Mouse (Mus musculus) left cerebral cortex, adult 2 months (tissue): ENCODE data around the gene Bdh1. TPM values are rescaled to one million over a fixed set of nuclear protein-coding genes. Genes with fewer than 3 reads are reported as not detected.
A peak's percentile ranks its signal among the peaks of the same experiment; 100 is the strongest.

ENCODE experiments used
- DNase-seq, 2 experiments: peaks; one replicate each; pipeline ENCODE4 v3.0.0; 2021 to 2022; ENCODE audit warnings: low spot score in 2 of 2, mixed read lengths in 1 of 2; ENCODE audit errors: extremely low spot score in 1 of 2
- H3K27ac ChIP-seq: fragments of 200-600 bp; 2 replicates; pipeline ENCODE4 v1.8.1; 2022
- H3K4me3 ChIP-seq: fragments of 200-600 bp; 2 replicates; pipeline ENCODE4 v1.8.1; 2022
- CTCF ChIP-seq: fragments of 200-600 bp; IDR thresholded peaks from 2 replicates; pipeline ENCODE4 v1.8.1; 2022; ENCODE audit warnings: antibody characterized with exemption, mild to moderate bottlenecking, moderate library complexity
- intact Hi-C: fragments of 180-260 bp; cut with DNase I; formaldehyde crosslinking; loops from one replicate; pipeline ENCODE4 v1.15.1; 2025
- total RNA-seq, 2 experiments: library from RNA; stranded (reverse); gene quantifications; 2 replicates each; pipeline ENCODE4 v1.2.3; 2021

Gene Bdh1
- total RNA-seq, 2 experiments from 2014 or later: 108 TPM

GRCm38 (mm10) chr16:31413777-31414176 is 8.3 kb upstream of the Bdh1 start:
- DNase-seq: no peak
- no peak overlapping the region for H3K4me3 ChIP-seq
- TF ChIP-seq CTCF: no peak
- H3K27ac ChIP-seq: no peak overlapping the region
- intact Hi-C loops: no loop called here

DNA sequence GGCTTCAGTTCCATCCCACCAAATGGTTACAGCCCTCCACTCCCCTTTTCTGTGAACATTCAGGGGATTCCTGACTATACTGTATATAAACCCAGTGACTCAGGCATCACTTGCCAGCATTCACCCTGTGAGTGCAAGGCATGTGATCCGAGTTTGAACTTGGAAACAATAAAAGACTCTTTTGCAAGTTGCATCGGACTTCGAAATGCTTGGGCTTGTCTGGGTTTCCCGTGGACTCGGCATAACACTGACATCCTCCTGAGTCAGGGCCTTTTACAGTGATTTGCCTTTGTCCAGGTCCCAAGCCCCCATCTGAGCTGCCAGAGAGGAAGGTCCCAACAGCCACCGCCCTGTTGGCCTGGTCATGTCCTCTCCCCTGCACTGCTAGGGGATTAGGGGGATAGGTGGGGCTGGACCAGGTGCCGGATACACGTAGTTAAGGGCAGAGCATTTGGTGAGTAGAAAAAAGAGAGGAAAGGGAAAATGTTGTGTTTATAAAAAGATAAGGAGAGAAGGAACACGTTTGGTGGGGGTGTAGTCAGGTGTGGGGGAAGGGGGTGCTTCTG is 6.1 kb upstream of the Bdh1 start:
- Histone ChIP-seq H3K4me3 (no peak overlapping the region), H3K27ac (no peak overlapping the region)
- TF ChIP-seq CTCF: no peak
- intact Hi-C loops: no loop called here
- DNase-seq: no peak

DNA sequence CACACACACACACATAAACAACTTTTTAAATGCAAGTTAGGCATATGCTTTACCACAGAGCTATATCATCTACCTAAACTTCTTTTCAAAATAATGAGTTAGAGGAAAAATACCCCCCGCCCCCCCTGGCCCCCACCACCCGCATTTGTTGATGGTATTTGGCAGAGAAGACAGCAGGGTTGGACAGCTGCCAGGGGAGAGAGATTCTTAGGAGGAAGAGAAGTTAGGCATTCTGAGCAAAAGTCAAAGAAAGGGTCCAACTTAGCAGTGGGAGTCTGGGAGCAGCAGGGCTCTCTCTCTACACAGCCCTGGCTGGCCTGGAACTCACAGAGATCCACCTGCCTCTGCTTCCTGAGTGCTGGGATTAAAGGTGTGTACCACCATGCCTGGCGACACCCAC is 3.4 kb upstream of the Bdh1 start:
- TF ChIP-seq CTCF: no peak
- H3K4me3 ChIP-seq: no peak overlapping the region
- H3K27ac ChIP-seq: no peak overlapping the region
- no peak for DNase-seq
- intact Hi-C loops: no loop called here

- no peak for TF ChIP-seq CTCF
- DNase-seq: no peak
- Histone ChIP-seq H3K27ac (no peak overlapping the region), H3K4me3 (no peak overlapping the region)
- intact Hi-C loops: no loop called here
These were observed 2.6 kb upstream of the Bdh1 start for GRCm38 (mm10) chr16:31419457-31419856.

- no peak for DNase-seq
- Histone ChIP-seq H3K27ac (no peak overlapping the region), H3K4me3 (no peak overlapping the region)
- no peak for TF ChIP-seq CTCF
- intact Hi-C loops: no loop called here
These were observed 642 bp downstream of the Bdh1 start for GRCm38 (mm10) chr16:31422722-31423121.

- Histone ChIP-seq H3K4me3 (no peak overlapping the region), H3K27ac (no peak overlapping the region)
- no peak for TF ChIP-seq CTCF
- no peak for DNase-seq
- intact Hi-C loops: no loop called here
These were observed 1.3 kb downstream of the Bdh1 start for GRCm38 (mm10) chr16:31423368-31423767.

GRCm38 (mm10) chr16:31424416-31425187 is 2.5 kb downstream of the Bdh1 start:
- intact Hi-C loops: no loop called here
- no peak for TF ChIP-seq CTCF
- no peak for DNase-seq
- no peak overlapping the region for H3K27ac ChIP-seq
- H3K4me3 ChIP-seq: no peak overlapping the region

DNA sequence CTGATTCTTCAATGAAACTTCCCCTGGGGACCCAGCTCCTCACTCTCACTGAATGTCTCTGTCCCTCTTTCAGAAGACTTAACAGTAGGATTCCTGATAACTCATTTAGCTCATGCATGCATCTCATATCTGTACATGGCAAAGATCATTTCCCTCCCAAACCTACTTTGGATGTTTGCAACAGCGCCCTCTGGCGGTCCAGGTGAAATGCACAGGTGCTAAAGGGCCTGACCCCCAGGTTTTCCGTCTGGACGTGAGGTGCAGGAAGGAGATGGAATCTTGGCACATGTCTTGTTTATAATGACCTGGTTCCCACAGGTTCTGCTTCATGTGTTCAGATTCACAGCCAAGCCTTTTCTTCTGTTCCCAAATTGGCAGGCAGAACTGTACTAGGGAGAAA is 3.4 kb downstream of the Bdh1 start:
- H3K4me3 ChIP-seq: no peak overlapping the region
- H3K27ac ChIP-seq: no peak overlapping the region
- TF ChIP-seq CTCF: no peak; the same call in none of the 2 replicates
- DNase-seq: peak; percentile 64 to 74
- intact Hi-C loops: no loop called here

DNA sequence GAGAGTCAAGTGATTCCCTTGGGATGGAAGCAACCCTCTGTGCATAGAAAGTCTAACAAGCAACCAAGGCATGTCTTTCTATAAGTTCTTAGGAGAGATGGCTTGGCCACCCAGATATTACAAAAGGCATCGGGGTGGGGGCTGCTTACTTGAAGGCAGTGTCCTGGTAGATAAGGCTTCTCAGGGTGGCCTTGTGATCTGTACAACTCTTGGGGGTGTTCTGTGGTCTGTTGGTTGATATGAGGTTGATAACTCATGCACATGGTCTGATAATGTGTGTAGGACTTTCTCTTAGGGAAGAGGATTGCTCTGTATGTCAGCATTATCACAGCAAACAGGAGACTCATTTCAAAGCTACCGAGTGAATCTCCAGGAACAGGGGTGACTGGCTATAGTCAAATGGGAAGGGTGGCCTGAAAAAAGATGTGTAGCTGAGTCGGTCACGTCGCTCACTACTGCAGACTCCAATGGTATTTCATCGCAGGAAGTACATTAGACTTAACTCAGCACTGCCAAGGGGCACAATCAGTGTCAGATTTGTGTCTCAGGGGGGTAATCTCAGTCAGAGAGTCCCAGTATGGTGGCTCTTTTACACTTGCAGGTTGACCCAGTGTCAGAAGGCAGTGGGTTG is 4.5 kb downstream of the Bdh1 start:
- TF ChIP-seq CTCF: no peak
- intact Hi-C loops: no loop called here

GRCm38 (mm10) chr16:31428335-31428674 is 6.2 kb downstream of the Bdh1 start:
- intact Hi-C loops: no loop called here
- peak overlapping the region; percentile 94 for H3K27ac ChIP-seq
- no peak for DNase-seq
- peak overlapping the region; percentile 94 for H3K4me3 ChIP-seq
- TF ChIP-seq CTCF: no peak

More for the DNA sequence above, 4.5 kb downstream of the Bdh1 start:
- H3K4me3 ChIP-seq: no peak overlapping the region
- no peak for DNase-seq
- no peak overlapping the region for H3K27ac ChIP-seq

- H3K4me3 ChIP-seq: peak overlapping the region; percentile 94
- TF ChIP-seq CTCF: peak; percentile 7
- intact Hi-C loops: no loop called here
- peak; percentile 86 to 88 for DNase-seq
- peak overlapping the region; percentile 94 for H3K27ac ChIP-seq
These were observed 6.8 kb downstream of the Bdh1 start for GRCm38 (mm10) chr16:31428675-31429470.
